Mouse (Mus musculus): ENCODE measurements at regions not wholly inside any gene's neighbourhood (a gene's known extent, or its start where the extent isn't known, plus 50 kb on each side); places are given as distances from the start of the nearest gene placed in this dataset.

DNA sequence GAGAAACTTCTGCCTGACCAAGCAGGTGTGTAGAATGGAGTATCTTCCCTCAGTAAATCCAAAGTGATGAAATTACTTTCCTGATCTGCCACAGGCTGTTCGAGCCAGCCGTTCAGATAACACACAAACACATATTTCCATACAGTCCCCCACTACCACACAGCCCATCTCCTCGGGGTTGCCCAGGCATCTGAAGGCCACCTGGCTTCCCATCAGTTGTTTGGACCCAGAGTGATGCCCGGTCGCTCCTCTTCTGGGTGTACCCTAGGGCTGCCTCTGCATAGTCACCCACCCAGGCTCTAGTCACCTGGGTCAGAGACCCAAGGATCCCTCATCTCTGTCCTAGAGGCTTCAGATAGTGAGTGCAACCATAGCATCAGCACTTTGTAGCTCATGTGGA is 107.9 kb downstream of the CK137956 start:
- Histone ChIP-seq H3K27ac (no peak overlapping the region), H3K9ac (no peak overlapping the region), H3K4me3 (no peak overlapping the region), H3K36me3 (no peaks in the 10 kb centered on the region), H3K9me3 (replicated peaks) (peaks cover 28% of the 10 kb centered on the region; the same call in 1 of the 2 replicates), H3K4me2 (no peak overlapping the region), H3K4me1 (no peaks in the 10 kb centered on the region), H3K27me3 (replicated peaks) (no peaks in the 10 kb centered on the region)
- 64% methylated on average over 5 of the region's 5 CpGs for WGBS (ENCODE audit: insufficient replicate concordance)
- no peak for ATAC-seq

DNA sequence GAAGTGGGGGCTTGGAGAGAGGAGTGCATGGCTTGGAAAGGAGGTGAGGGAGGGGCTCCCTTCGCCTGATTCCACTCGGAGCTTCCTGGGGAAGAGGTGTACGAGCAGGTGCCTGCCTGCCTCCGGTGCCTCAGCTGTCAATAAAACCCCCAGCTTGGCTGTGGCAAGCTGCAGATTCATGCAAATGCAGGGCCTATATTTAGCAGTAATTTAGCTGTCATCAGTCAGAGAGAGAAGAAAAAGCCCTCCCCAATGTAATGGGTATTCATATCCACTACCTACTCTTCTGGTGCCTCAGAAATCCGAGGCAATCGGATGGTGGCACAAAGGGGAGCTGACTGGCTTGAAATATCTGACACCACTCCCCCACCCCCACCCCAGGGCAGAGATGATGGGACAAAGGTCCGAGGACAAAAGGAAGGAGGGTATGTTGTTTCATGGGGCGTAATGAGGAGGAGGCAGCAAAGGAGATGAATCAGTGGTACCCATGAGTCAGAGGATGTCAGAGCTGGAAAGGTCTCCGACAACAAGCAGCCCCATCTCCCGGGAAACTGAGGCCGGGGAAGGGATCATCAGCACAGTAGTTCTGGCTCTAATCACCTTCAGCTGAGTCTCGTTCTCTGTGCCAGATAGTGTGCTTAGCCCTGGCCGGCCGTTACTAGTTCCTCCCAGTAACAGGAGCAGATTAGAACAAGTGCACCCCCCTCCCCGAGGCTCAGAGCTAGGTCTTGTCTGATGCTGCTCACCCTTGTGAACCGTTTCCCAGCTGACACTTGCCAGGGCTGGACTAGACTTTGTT is 109.2 kb downstream of the CK137956 start:
- Histone ChIP-seq H3K36me3 (no peaks in the 10 kb centered on the region), H3K4me1 (no peaks in the 10 kb centered on the region), H3K4me2 (no peak overlapping the region), H3K27me3 (replicated peaks) (no peaks in the 10 kb centered on the region), H3K4me3 (no peak overlapping the region), H3K9ac (no peak overlapping the region), H3K27ac (no peak overlapping the region), H3K9me3 (replicated peaks) (peaks cover 22% of the 10 kb centered on the region; the same call in 1 of the 2 replicates)
- whole genome bisulfite sequencing (ENCODE audit: insufficient replicate concordance), result 61% methylated on average over 16 of the region's 16 CpGs
- ATAC-seq, result no peak

DNA sequence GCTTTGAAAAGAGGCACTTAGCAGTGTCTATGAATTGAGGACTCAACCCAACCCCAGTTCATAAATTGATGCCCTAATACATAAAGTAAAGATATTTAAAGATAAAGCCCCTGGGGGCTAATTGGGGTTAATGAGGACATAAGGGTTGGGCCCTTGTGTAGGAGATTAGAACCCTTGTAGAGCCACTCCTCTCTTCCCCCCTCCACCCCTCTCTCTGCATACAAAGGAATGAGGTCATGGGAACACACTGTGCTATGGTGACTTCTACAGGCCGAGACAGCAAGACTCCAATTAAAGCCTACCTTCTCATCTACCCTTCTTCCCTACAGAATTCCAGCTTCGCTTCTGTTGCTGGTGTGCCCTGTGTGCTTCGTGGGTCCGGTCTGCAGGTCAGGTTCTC is 110.5 kb downstream of the CK137956 start:
- no peak for ATAC-seq
- 67% methylated on average over 4 of the region's 4 CpGs for WGBS (ENCODE audit: insufficient replicate concordance)
- Histone ChIP-seq H3K4me2 (no peak overlapping the region), H3K27ac (no peak overlapping the region), H3K36me3 (no peaks in the 10 kb centered on the region), H3K4me3 (no peak overlapping the region), H3K27me3 (replicated peaks) (no peaks in the 10 kb centered on the region), H3K4me1 (no peaks in the 10 kb centered on the region), H3K9ac (no peak overlapping the region), H3K9me3 (replicated peaks) (peaks cover 25% of the 10 kb centered on the region; the same call in 1 of the 2 replicates)

DNA sequence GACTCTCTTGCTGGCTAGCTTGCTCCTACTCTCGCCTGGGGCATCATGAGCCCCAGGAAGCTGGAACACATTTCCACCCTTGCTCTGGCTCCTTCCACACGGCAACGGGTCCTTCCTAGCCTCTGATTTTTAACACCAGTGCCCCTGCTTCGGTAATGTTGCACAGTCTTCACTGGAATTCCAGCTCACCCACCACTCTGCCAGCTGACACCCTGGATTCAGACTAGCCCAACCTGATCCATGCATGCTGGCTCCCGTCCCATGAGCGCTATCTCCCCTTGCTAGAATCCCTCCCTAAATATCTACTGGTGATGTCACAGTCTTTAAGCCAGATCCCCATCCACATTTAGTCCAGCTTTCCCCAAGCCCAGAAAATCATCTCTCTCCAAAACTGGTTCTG is 111.2 kb downstream of the CK137956 start:
- ATAC-seq, result no peak
- no peak overlapping the region for H3K27ac ChIP-seq
- H3K9ac ChIP-seq, result no peak overlapping the region
- no peaks in the 10 kb centered on the region for H3K4me1 ChIP-seq
- H3K4me2 ChIP-seq, result no peak overlapping the region
- H3K27me3 ChIP-seq (replicated peaks), result no peaks in the 10 kb centered on the region
- H3K9me3 ChIP-seq (replicated peaks), result peaks cover 26% of the 10 kb centered on the region; the same call in 1 of the 2 replicates
- H3K36me3 ChIP-seq, result no peaks in the 10 kb centered on the region
- 70% methylated on average over 6 of the region's 6 CpGs for WGBS (ENCODE audit: insufficient replicate concordance)
- H3K4me3 ChIP-seq, result no peak overlapping the region

DNA sequence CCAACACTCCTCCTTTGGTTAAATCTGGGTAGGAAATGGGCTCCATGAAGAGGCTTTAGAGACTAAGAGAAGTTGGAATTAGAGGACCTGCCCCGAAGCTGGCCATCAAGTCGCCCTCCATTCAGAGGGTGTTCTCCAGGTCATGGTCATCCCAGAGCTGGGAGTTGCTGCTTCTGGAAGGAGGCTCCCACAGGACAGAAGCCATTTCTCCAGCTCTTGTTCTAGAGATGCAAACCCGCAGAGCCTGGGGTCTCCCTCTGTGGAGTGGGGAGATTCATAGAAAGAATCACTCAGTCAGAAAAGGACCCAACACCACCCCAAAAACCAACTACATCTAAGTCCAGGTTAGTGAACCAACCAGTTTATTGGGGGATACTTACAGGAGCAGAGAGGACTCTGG is 112.2 kb downstream of the CK137956 start:
- no peak overlapping the region for H3K9ac ChIP-seq
- no peaks in the 10 kb centered on the region for H3K36me3 ChIP-seq
- no peak for ATAC-seq
- 58% methylated on average over 3 of the region's 3 CpGs for WGBS (ENCODE audit: insufficient replicate concordance)
- peaks cover 25% of the 10 kb centered on the region; the same call in 1 of the 2 replicates for H3K9me3 ChIP-seq (replicated peaks)
- H3K27me3 ChIP-seq (replicated peaks), result no peaks in the 10 kb centered on the region
- no peaks in the 10 kb centered on the region for H3K4me1 ChIP-seq
- H3K27ac ChIP-seq, result no peak overlapping the region
- no peak overlapping the region for H3K4me3 ChIP-seq
- no peak overlapping the region for H3K4me2 ChIP-seq

DNA sequence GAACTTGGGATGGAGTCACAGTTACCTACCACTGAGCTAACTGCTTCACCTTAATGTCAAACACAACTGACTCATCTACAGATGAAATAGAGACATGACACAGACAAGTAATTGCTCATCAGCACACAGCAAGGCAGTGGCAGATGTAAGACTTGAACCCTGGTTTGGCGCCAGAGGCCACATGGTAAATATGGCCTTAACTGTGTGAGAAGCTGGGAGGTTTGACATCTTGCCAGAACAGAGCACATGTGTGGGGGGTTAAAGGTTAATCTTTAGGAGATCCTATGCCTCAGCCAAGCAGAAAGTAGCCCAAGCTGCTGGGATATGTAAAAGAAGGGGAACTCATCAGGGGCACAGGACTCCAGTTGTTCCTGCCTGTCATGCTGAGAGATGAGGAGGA is 114.9 kb downstream of the CK137956 start:
- Histone ChIP-seq H3K4me3 (no peak overlapping the region), H3K9ac (no peak overlapping the region), H3K27me3 (replicated peaks) (no peaks in the 10 kb centered on the region), H3K4me2 (no peak overlapping the region), H3K4me1 (no peaks in the 10 kb centered on the region), H3K9me3 (replicated peaks) (peaks cover 24% of the 10 kb centered on the region; the same call in 1 of the 2 replicates), H3K36me3 (no peaks in the 10 kb centered on the region), H3K27ac (no peak overlapping the region)
- WGBS (ENCODE audit: insufficient replicate concordance), result 87% methylated on average over 1 of the region's 1 CpGs
- no peak for ATAC-seq

DNA sequence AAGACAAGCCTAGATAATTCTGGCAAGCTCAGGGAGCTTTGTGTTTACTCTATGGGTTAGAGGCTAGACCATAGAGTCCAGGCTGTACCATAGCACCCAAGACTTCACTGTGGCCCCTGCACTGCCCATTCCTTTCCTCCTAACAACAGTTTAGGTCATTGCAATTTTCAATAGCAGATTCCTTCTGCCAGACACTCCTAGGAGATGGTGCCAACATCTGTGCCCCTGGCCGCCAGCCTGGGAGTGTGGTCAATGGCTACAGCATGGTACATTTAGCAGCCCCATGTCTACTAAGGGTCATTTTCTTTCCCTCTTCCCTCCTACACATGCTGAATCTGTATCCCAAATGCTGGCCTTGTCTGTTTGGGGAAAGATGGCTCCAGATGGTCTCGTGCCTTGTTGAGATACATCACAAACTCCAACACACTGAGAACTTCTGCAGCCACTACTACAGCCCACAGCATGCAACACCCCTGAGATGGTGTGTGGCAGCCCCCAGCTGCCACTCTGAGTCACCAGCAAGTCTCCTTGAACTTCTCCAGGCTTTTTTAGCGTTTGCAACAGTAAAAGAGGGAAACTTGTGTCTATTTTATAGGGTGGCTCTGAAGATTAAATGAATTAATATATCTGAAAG is 115.9 kb downstream of the CK137956 start:
- Histone ChIP-seq H3K27me3 (replicated peaks) (no peaks in the 10 kb centered on the region), H3K4me3 (no peak overlapping the region)

DNA sequence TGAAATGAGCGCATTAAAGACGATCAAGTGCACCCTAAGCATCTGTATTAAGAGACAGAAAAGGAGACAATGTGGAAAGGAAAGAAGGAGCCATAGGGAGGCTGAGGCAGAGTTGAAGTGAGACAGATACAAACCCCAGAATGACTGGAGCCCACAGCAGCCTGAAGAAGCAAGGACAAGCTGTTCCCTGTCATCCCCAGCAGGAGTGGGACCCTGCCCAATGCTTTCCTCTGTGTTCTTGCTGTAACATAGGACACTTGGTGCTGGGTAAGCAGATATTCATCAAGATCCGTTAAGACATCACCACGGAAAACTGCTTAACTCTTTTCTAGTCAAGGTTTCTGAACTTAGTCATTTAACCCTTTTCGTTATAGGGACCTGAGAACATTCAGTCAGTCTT is 121.4 kb downstream of the CK137956 start:
- Histone ChIP-seq H3K27ac (no peak overlapping the region), H3K36me3 (no peaks in the 10 kb centered on the region), H3K4me3 (no peak overlapping the region), H3K9ac (no peak overlapping the region), H3K4me1 (no peaks in the 10 kb centered on the region), H3K9me3 (replicated peaks) (0 out of 2 replicates have a peak, but pooled peaks cover 4% of the 10 kb centered on the region), H3K27me3 (replicated peaks) (no peaks in the 10 kb centered on the region), H3K4me2 (no peak overlapping the region)
- ATAC-seq, result no peak
- WGBS (ENCODE audit: insufficient replicate concordance), result 58% methylated on average over 5 of the region's 5 CpGs

More for the DNA sequence above, 115.9 kb downstream of the CK137956 start:
- Histone ChIP-seq H3K27ac (no peak overlapping the region), H3K9me3 (replicated peaks) (peaks cover 22% of the 10 kb centered on the region; the same call in 1 of the 2 replicates), H3K36me3 (no peaks in the 10 kb centered on the region), H3K4me2 (no peak overlapping the region), H3K4me1 (no peaks in the 10 kb centered on the region), H3K9ac (no peak overlapping the region)
- no peak for ATAC-seq
- 59% methylated on average over 3 of the region's 3 CpGs for WGBS (ENCODE audit: insufficient replicate concordance)

DNA sequence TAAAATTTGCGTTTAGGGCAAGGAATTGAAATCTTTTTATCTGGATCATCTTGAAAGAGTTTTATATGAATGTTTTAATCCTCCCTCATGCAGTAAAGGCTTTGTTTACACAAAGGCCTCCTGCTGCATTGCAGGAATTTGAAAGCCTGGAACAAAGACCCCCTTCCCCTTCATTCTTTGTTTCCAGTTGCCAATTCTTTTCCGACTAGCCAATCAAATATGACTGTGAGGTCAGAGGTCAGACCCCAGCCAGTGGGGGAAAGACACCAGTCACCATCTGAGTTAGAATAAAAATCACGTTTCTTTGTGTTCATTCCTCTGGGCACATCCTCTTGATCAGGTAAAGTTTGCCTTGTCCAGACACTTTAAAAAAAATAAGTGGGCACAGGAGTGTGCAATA is 124.4 kb downstream of the CK137956 start:
- Histone ChIP-seq H3K4me1 (no peaks in the 10 kb centered on the region), H3K27ac (no peak overlapping the region), H3K4me2 (no peak overlapping the region), H3K9me3 (replicated peaks) (0 out of 2 replicates have a peak, but pooled peaks cover 1% of the 10 kb centered on the region), H3K4me3 (no peak overlapping the region), H3K27me3 (replicated peaks) (no peaks in the 10 kb centered on the region), H3K36me3 (no peaks in the 10 kb centered on the region), H3K9ac (no peak overlapping the region)
- WGBS (ENCODE audit: insufficient replicate concordance), result 44% methylated on average over 3 of the region's 3 CpGs
- no peak for ATAC-seq

DNA sequence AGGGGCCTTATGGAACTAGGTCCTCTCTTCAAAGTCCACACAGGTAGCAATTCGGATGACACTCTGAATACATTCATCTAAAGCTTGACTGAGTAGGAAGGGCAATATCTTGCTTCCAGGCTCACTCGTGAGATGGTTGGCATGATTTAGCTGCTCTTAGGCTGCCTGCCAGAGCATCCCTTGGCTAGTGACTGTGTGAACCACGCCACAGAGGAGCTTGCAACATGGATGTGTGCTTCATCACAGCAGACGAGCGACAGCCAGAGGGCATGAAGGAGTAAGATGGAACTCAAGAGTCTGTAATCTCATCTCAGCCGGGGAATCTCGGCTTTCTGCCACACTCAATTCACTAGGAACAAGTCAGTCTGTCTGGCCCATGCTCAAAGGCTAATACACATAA is 127.3 kb downstream of the CK137956 start:
- Histone ChIP-seq H3K4me2 (no peak overlapping the region), H3K27ac (no peak overlapping the region), H3K36me3 (no peaks in the 10 kb centered on the region), H3K4me3 (no peak overlapping the region), H3K9me3 (replicated peaks) (no peaks in the 10 kb centered on the region), H3K27me3 (replicated peaks) (no peaks in the 10 kb centered on the region), H3K9ac (no peak overlapping the region), H3K4me1 (no peaks in the 10 kb centered on the region)
- WGBS (ENCODE audit: insufficient replicate concordance), result 65% methylated on average over 7 of the region's 7 CpGs
- no peak for ATAC-seq

DNA sequence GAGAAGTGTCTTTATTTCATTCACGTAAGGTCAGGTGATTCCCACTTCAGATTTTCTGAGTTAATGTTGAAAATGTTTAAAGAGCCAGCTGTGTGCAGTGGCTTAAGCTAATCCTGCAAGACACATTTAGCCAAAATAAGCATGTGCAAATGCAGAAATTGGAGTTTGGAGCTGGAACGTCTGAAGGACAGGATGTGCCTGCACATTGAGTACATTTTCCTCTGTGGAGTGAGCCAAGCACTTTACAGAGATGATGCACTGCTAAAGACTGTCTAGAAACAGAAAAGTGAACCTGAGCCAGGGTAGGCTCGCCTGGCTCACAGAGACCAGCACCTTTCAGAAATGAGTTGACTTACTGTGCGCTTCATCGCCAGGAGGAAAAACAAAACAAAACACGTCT is 137.1 kb downstream of the CK137956 start:
- WGBS (ENCODE audit: insufficient replicate concordance), result 74% methylated on average over 6 of the region's 6 CpGs
- Histone ChIP-seq H3K9ac (no peak overlapping the region), H3K4me1 (no peaks in the 10 kb centered on the region), H3K27ac (no peak overlapping the region), H3K36me3 (no peaks in the 10 kb centered on the region), H3K27me3 (replicated peaks) (no peaks in the 10 kb centered on the region), H3K4me3 (no peak overlapping the region), H3K4me2 (no peak overlapping the region), H3K9me3 (replicated peaks) (no peaks in the 10 kb centered on the region)
- ATAC-seq, result no peak

DNA sequence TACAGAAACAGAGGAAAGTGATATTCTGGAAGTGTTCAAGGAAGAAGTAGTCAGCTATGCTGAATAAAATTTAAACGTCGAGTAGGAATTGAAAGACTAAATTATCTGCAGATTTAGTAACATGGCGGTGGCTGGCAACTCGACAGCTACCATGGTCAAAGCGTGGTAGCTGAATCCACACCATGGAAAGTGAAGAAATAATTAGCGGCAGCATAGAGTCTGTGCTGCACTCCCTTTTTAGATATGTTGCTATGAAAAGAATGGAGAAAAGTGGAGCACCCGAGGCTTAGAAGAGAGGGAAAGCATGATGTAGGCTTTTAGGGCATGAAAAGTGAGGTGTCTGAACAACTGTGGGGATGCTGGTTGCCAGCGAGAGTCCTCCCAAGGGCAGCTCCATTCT is 143.8 kb downstream of the CK137956 start:
- Histone ChIP-seq H3K4me3 (no peak overlapping the region), H3K36me3 (no peaks in the 10 kb centered on the region), H3K9me3 (replicated peaks) (no peaks in the 10 kb centered on the region), H3K27ac (no peak overlapping the region), H3K4me2 (no peak overlapping the region), H3K27me3 (replicated peaks) (no peaks in the 10 kb centered on the region), H3K9ac (no peak overlapping the region), H3K4me1 (no peaks in the 10 kb centered on the region)
- no peak for ATAC-seq
- WGBS (ENCODE audit: insufficient replicate concordance), result 72% methylated on average over 8 of the region's 8 CpGs
